Mouse (Mus musculus) CD4-positive helper T cell, adult 2 months (primary cell): ENCODE results near the gene Eif3f.
A peak's percentile ranks its signal among the peaks of the same experiment; 100 is the strongest.

ENCODE experiments used
- DNase-seq: peaks from one replicate; pipeline ENCODE4 v3.0.0-alpha.2; 2012; ENCODE audit warnings: low read depth, missing footprints, low spot score

The Eif3f gene

GRCm38 (mm10) chr7:108933794-108934731 is at the start of gene Eif3f:
Eif3f (plus strand) TSS chr7:108934417.
- peak; percentile 99 for DNase-seq

GRCm38 (mm10) chr7:108884906-108885305 is 49.3 kb upstream of the Eif3f start, which contains the start of gene Olfr518:
Olfr518 (minus strand) TSS chr7:108885006.
- no peak for DNase-seq

GRCm38 (mm10) chr7:108894320-108894719 is 39.9 kb upstream of the Eif3f start, which contains the start of gene Olfr519:
Olfr519 (minus strand) TSS chr7:108894420.
- DNase-seq: no peak

GRCm38 (mm10) chr7:108903969-108904368 is 30.2 kb upstream of the Eif3f start:
- DNase-seq: no peak

- DNase-seq: no peak
These were observed 7.2 kb upstream of the Eif3f start for GRCm38 (mm10) chr7:108927043-108927442.

GRCm38 (mm10) chr7:108928280-108929188 is 5.7 kb upstream of the Eif3f start:
- no peak for DNase-seq

- DNase-seq: no peak
These were observed 4.4 kb upstream of the Eif3f start, which contains the start of gene Nlrp10 for GRCm38 (mm10) chr7:108929726-108930393. Nlrp10 (minus strand) TSS chr7:108930178.

- no peak for DNase-seq
These were observed 619 bp downstream of the Eif3f start for GRCm38 (mm10) chr7:108934836-108935235.

- no peak for DNase-seq
These were observed 1.2 kb downstream of the Eif3f start for GRCm38 (mm10) chr7:108935411-108935810.

GRCm38 (mm10) chr7:108936591-108936990 is 2.4 kb downstream of the Eif3f start:
- no peak for DNase-seq

- DNase-seq: no peak
These were observed 7.2 kb downstream of the Eif3f start for GRCm38 (mm10) chr7:108941466-108941865.

GRCm38 (mm10) chr7:108944002-108944401 is 9.8 kb downstream of the Eif3f start:
- peak; percentile 53 for DNase-seq

- DNase-seq: no peak
These were observed 14.4 kb downstream of the Eif3f start for GRCm38 (mm10) chr7:108948611-108949010.

GRCm38 (mm10) chr7:108949301-108949700 is 15.1 kb downstream of the Eif3f start:
- DNase-seq: no peak

- peak; percentile 88 for DNase-seq
These were observed 16.1 kb downstream of the Eif3f start, which contains the start of gene Tub for GRCm38 (mm10) chr7:108950312-108950761. Tub (plus strand) TSS chr7:108950338.

- DNase-seq: peak; percentile 26
These were observed 16.6 kb downstream of the Eif3f start for GRCm38 (mm10) chr7:108950762-108951331.

- no peak for DNase-seq
These were observed 18.6 kb downstream of the Eif3f start for GRCm38 (mm10) chr7:108952801-108953200.

- peak; percentile 53 for DNase-seq
These were observed 20.0 kb downstream of the Eif3f start for GRCm38 (mm10) chr7:108954185-108954584.

- no peak for DNase-seq
These were observed 23.5 kb downstream of the Eif3f start for GRCm38 (mm10) chr7:108957734-108958133.

- no peak for DNase-seq
These were observed 31.8 kb downstream of the Eif3f start for GRCm38 (mm10) chr7:108965968-108966367.
